Mouse (Mus musculus) CH12.LX (cell line): ENCODE measurements around the gene Tgfb1.

Experiments
- CTCF ChIP-seq, 2 experiments: IDR thresholded peaks in 1 of 2; conservative IDR thresholded peaks in 1 of 2; 2 replicates each; pipeline ENCODE4 v1.5.1; 2011 to 2012; ENCODE audit warnings: low read depth in 2 of 2, low read length in 2 of 2, improper control_type of control experiment in 1 of 2, inconsistent platforms in 1 of 2, mild to moderate bottlenecking in 1 of 2, moderate library complexity in 1 of 2
- EP300 ChIP-seq: IDR thresholded peaks from 2 replicates; pipeline ENCODE4 v1.6.1; 2011; ENCODE audit warnings: low read length, improper control_type of control experiment
- GABPA ChIP-seq: IDR thresholded peaks from 2 replicates; pipeline ENCODE4 v1.6.1; 2012; ENCODE audit warnings: low read depth, low read length, improper control_type of control experiment, inconsistent platforms; ENCODE audit not compliant: insufficient replicate concordance
- MXI1 ChIP-seq: IDR thresholded peaks from 2 replicates; pipeline ENCODE4 v1.6.1; 2011; ENCODE audit warnings: mild to moderate bottlenecking, low read depth, low read length, improper control_type of control experiment
- POLR2A ChIP-seq: IDR thresholded peaks from 2 replicates; pipeline ENCODE4 v1.6.1; 2011; ENCODE audit warnings: low read depth, mild to moderate bottlenecking, improper control_type of control experiment, low read length
- POLR2AphosphoS2 ChIP-seq: IDR thresholded peaks from 2 replicates; pipeline ENCODE4 v1.6.1; 2011; ENCODE audit warnings: low read depth, low read length, improper control_type of control experiment
- SMC3 ChIP-seq: IDR thresholded peaks from 2 replicates; pipeline ENCODE4 v1.6.1; 2011; ENCODE audit warnings: low read depth, low read length, improper control_type of control experiment
- USF1 ChIP-seq: IDR thresholded peaks from 2 replicates; pipeline ENCODE4 v1.6.1; 2014; ENCODE audit warnings: low read depth, mild to moderate bottlenecking, inconsistent platforms, low read length, improper control_type of control experiment
- ZC3H11A ChIP-seq: IDR thresholded peaks from 2 replicates; pipeline ENCODE4 v1.6.1; 2012; ENCODE audit warnings: low read depth, mild to moderate bottlenecking, inconsistent platforms, low read length, improper control_type of control experiment

- TF ChIP-seq CTCF (conservative IDR thresholded peaks at IDR 0.05 in 1 of 2, IDR thresholded peaks at IDR 0.05 in 1 of 2; ENCODE audit: low read depth in 2 of 2, low read length in 2 of 2) (no peak), GABPA (no peak), USF1 (no peak), POLR2AphosphoS2 (no peak), POLR2A (no peak), ZC3H11A (no peak), SMC3 (no peak), MXI1 (no peak), EP300 (no peak)
Observed at GRCm38 (mm10) chr7:25674297-25674696, 12.5 kb upstream of the Tgfb1 start.
